Comparison of ENCODE assay signal across 16 mouse cellular contexts in genomic region chr11:79580660-79581059, GRCm38 (mm10). TPM values are rescaled to one million over a fixed set of nuclear protein-coding genes. Genes with fewer than 3 reads are reported as not detected.
DNase-seq lines count a peak whose midpoint lies in the region; ATAC-seq and TF ChIP-seq lines count a peak whose summit lies in the region.
"Had no signal": no experiment of that assay in that cellular context is flagged by ENCODE, and none has a peak within 500 bp of the region (broad histone marks: within the 10 kb centered on the region; RNA-seq: fewer than 3 reads in every experiment).

No protein-coding gene starts in this region.

- H3K9ac ChIP-seq in forebrain, postnatal 0 days, result no peak overlapping the region
- no peak overlapping the region for H3K9ac ChIP-seq in forebrain, embryonic 11.5 days (ENCODE audit: low read length)
- no peak overlapping the region for H3K9ac ChIP-seq in kidney, embryonic 16.5 days (replicated peaks; ENCODE audit: low read length)
- no peak overlapping the region for H3K9ac ChIP-seq in stomach, postnatal 0 days (ENCODE audit: low read length)
- H3K9ac ChIP-seq: embryonic facial prominence, embryonic 12.5 days; forebrain, embryonic 12.5 days; limb, embryonic 12.5 days had no signal

- TF ChIP-seq POLR2A in testis, adult 2 months (IDR thresholded peaks at IDR 0.05; ENCODE audit: control insufficient read depth, low read depth, low read length), result no peak
- TF ChIP-seq POLR2A in thymus, adult 2 months (IDR thresholded peaks at IDR 0.05; ENCODE audit: control insufficient read depth, extremely low read depth, insufficient read depth, low read length, poor library complexity), result no peak

- WGBS in forebrain, postnatal 0 days, result 42% methylated on average over 4 of the region's 4 CpGs
- 54% methylated on average over 4 of the region's 4 CpGs for WGBS in forebrain, embryonic 11.5 days
- WGBS in kidney, embryonic 16.5 days, result 49% methylated on average over 4 of the region's 4 CpGs
- WGBS in stomach, postnatal 0 days, result 64% methylated on average over 4 of the region's 4 CpGs
- WGBS in thymus, adult 2 months, result 90% methylated on average over 4 of the region's 4 CpGs

- H3K27me3 ChIP-seq in forebrain, postnatal 0 days (ENCODE audit: insufficient read depth, low read length), result no peaks in the 10 kb centered on the region
- no peaks in the 10 kb centered on the region for H3K27me3 ChIP-seq in forebrain, embryonic 11.5 days (ENCODE audit: control insufficient read depth, insufficient read depth, low read length)
- H3K27me3 ChIP-seq in kidney, embryonic 16.5 days (ENCODE audit: insufficient read depth, low read length), result no peaks in the 10 kb centered on the region
- H3K27me3 ChIP-seq in testis, adult 2 months (ENCODE audit: control insufficient read depth, insufficient read depth, low read length), result no peaks in the 10 kb centered on the region
- H3K27me3 ChIP-seq in stomach, postnatal 0 days (ENCODE audit: control insufficient read depth, insufficient read depth, low read length), result no peaks in the 10 kb centered on the region
- no peaks in the 10 kb centered on the region for H3K27me3 ChIP-seq in thymus, adult 2 months (ENCODE audit: control insufficient read depth, insufficient read depth, low read length)
- H3K27me3 ChIP-seq: embryonic facial prominence, embryonic 12.5 days; forebrain, embryonic 12.5 days; limb, embryonic 12.5 days had no signal

- ATAC-seq in forebrain, postnatal 0 days, result no peak
- no peak for ATAC-seq in forebrain, embryonic 11.5 days (replicated peaks; ENCODE audit: low FRiP score)
- ATAC-seq in kidney, embryonic 16.5 days (ENCODE audit: low FRiP score, low TSS enrichment), result 0 out of 2 replicates have a peak, but pooled peaks have one; percentile 67
- no peak for ATAC-seq in stomach, postnatal 0 days (ENCODE audit: low FRiP score, low TSS enrichment)
- ATAC-seq: CD4-positive, CD25-positive, alpha-beta regulatory T cell, adult 4 months had no signal

- no peak overlapping the region for H3K4me2 ChIP-seq in forebrain, postnatal 0 days (ENCODE audit: low read depth)
- no peak overlapping the region for H3K4me2 ChIP-seq in forebrain, embryonic 11.5 days (ENCODE audit: low read depth, low read length, severe bottlenecking)
- H3K4me2 ChIP-seq in kidney, embryonic 16.5 days (replicated peaks; ENCODE audit: low read depth, low read length), result no peak overlapping the region
- H3K4me2 ChIP-seq in stomach, postnatal 0 days (replicated peaks; ENCODE audit: low read depth), result no peak overlapping the region
- H3K4me2 ChIP-seq: embryonic facial prominence, embryonic 12.5 days; forebrain, embryonic 12.5 days; limb, embryonic 12.5 days had no signal

- H3K9me3 ChIP-seq in forebrain, postnatal 0 days (ENCODE audit: low read length), result no peaks in the 10 kb centered on the region
- H3K9me3 ChIP-seq in forebrain, embryonic 11.5 days (ENCODE audit: control insufficient read depth, low read length), result no peaks in the 10 kb centered on the region
- no peaks in the 10 kb centered on the region for H3K9me3 ChIP-seq in kidney, embryonic 16.5 days (ENCODE audit: low read length)
- H3K9me3 ChIP-seq in stomach, postnatal 0 days (ENCODE audit: control insufficient read depth, low read length), result no peaks in the 10 kb centered on the region
- H3K9me3 ChIP-seq: embryonic facial prominence, embryonic 12.5 days; forebrain, embryonic 12.5 days; limb, embryonic 12.5 days had no signal

- DNase-seq in forebrain, postnatal 0 days, result no peak
- no peak for DNase-seq in forebrain, embryonic 11.5 days (ENCODE audit: low spot score)
- no peak for DNase-seq in kidney, adult 8-10 months
- DNase-seq in testis, postnatal 14 days (ENCODE audit: low spot score), result no peak
- DNase-seq in stomach, postnatal 0 days (ENCODE audit: low spot score), result no peak
- DNase-seq in thymus, adult 2 months, result no peak
- DNase-seq: layer of hippocampus, adult 9-11 months; lung, adult 2 months; right cerebral cortex, postnatal 14 days; thymus, postnatal 14 days had no signal

- no peak overlapping the region for H3K4me3 ChIP-seq in forebrain, postnatal 0 days (ENCODE audit: low read depth, low read length)
- H3K4me3 ChIP-seq in forebrain, embryonic 11.5 days (ENCODE audit: low read depth, low read length), result no peak overlapping the region
- H3K4me3 ChIP-seq in kidney, embryonic 16.5 days (ENCODE audit: low read length), result no peak overlapping the region
- H3K4me3 ChIP-seq in testis, adult 2 months (ENCODE audit: control insufficient read depth, low read depth, low read length), result no peak overlapping the region
- H3K4me3 ChIP-seq in stomach, postnatal 0 days (ENCODE audit: low read depth, low read length), result no peak overlapping the region
- H3K4me3 ChIP-seq in thymus, adult 2 months (ENCODE audit: control insufficient read depth, insufficient read depth, low read length), result no peak overlapping the region
- H3K4me3 ChIP-seq: embryonic facial prominence, embryonic 12.5 days; forebrain, embryonic 12.5 days; limb, embryonic 12.5 days had no signal

- H3K36me3 ChIP-seq in forebrain, postnatal 0 days (ENCODE audit: insufficient read depth), result peaks cover 9% of the 10 kb centered on the region; the same call in 1 of the 2 replicates
- no peaks in the 10 kb centered on the region for H3K36me3 ChIP-seq in forebrain, embryonic 11.5 days (ENCODE audit: control insufficient read depth, insufficient read depth, low read length)
- peaks cover 10% of the 10 kb centered on the region; the same call in 1 of the 2 replicates for H3K36me3 ChIP-seq in kidney, embryonic 16.5 days (ENCODE audit: insufficient read depth, low read length)
- H3K36me3 ChIP-seq in testis, adult 2 months (ENCODE audit: control insufficient read depth, insufficient read depth, low read length), result no peaks in the 10 kb centered on the region
- H3K36me3 ChIP-seq in stomach, postnatal 0 days (ENCODE audit: control insufficient read depth, insufficient read depth, low read length), result peaks cover 3% of the 10 kb centered on the region
- no peaks in the 10 kb centered on the region for H3K36me3 ChIP-seq in thymus, adult 2 months (ENCODE audit: control insufficient read depth, insufficient read depth, low read length)

- H3K27ac ChIP-seq in forebrain, postnatal 0 days (ENCODE audit: low read depth, low read length), result no peak overlapping the region
- H3K27ac ChIP-seq in forebrain, embryonic 11.5 days (ENCODE audit: low read depth, low read length), result no peak overlapping the region
- H3K27ac ChIP-seq in kidney, embryonic 16.5 days (ENCODE audit: low read length), result no peak overlapping the region
- H3K27ac ChIP-seq in testis, adult 2 months (ENCODE audit: control insufficient read depth, insufficient read depth, low read depth, low read length), result no peak overlapping the region
- H3K27ac ChIP-seq in stomach, postnatal 0 days (replicated peaks), result no peak overlapping the region
- H3K27ac ChIP-seq in thymus, adult 2 months (ENCODE audit: control insufficient read depth, insufficient read depth, low read length), result no peak overlapping the region
- H3K27ac ChIP-seq: embryonic facial prominence, embryonic 12.5 days; forebrain, embryonic 12.5 days; limb, embryonic 12.5 days had no signal

- TF ChIP-seq EP300 in stomach, postnatal 0 days (optimal IDR thresholded peaks at IDR 0.05), result no peak

- H3K4me1 ChIP-seq in forebrain, postnatal 0 days (ENCODE audit: insufficient read depth), result no peaks in the 10 kb centered on the region
- H3K4me1 ChIP-seq in forebrain, embryonic 11.5 days (replicated peaks; ENCODE audit: control insufficient read depth, insufficient read depth, low read length), result no peaks in the 10 kb centered on the region
- H3K4me1 ChIP-seq in kidney, embryonic 16.5 days (ENCODE audit: insufficient read depth, low read length), result peaks cover 5% of the 10 kb centered on the region; the same call in 1 of the 2 replicates
- H3K4me1 ChIP-seq in testis, adult 2 months (ENCODE audit: control insufficient read depth, insufficient read depth, low read length), result no peaks in the 10 kb centered on the region
- H3K4me1 ChIP-seq in stomach, postnatal 0 days (replicated peaks; ENCODE audit: control insufficient read depth, insufficient read depth), result no peaks in the 10 kb centered on the region
- no peaks in the 10 kb centered on the region for H3K4me1 ChIP-seq in thymus, adult 2 months (replicated peaks; ENCODE audit: control insufficient read depth, insufficient read depth, low read length)
- H3K4me1 ChIP-seq: forebrain, embryonic 12.5 days had no signal

- peak; percentile 20; the same call in 1 of the 2 replicates for TF ChIP-seq CTCF in forebrain, postnatal 0 days (IDR thresholded peaks at IDR 0.05; ENCODE audit: low read depth)
- peak; percentile 14; the same call in 1 of the 2 replicates for TF ChIP-seq CTCF in testis, adult 2 months (IDR thresholded peaks at IDR 0.05; ENCODE audit: control insufficient read depth, insufficient read depth, insufficient replicate concordance, low read depth, low read length)
- TF ChIP-seq CTCF in stomach, postnatal 0 days (IDR thresholded peaks at IDR 0.05; ENCODE audit: low read depth), result peak; percentile 48
- TF ChIP-seq CTCF in thymus, adult 2 months (IDR thresholded peaks at IDR 0.05; ENCODE audit: borderline replicate concordance, control insufficient read depth, extremely low read depth, insufficient read depth, low read length, poor library complexity), result no peak

RNA-seq across cellular contexts. Expression of gene Rab11fip4, which starts 10.4 kb away (rescaled TPM):
- total RNA-seq in forebrain, postnatal 0 days (2014; rRNA removed), result 80.9 and 86.2 TPM in 2 replicates
- polyA plus RNA-seq in forebrain, postnatal 0 days (2015; fragmentation: Nextera tagmentation; extraction: Ambion mirVana), result 18.7 and 21.7 TPM in 2 replicates
- polyA plus RNA-seq in forebrain, embryonic 11.5 days (2014; fragmentation: Nextera tagmentation; extraction: Ambion mirVana), result 16.0 and 16.8 TPM in 2 replicates
- polyA plus RNA-seq in kidney, embryonic 16.5 days (2015; fragmentation: Nextera tagmentation; extraction: Ambion mirVana), result 11.0 and 11.4 TPM in 2 replicates
- polyA plus RNA-seq in testis, adult 2 months (2012; rRNA removed), result 12.1 and 13.6 TPM in 2 replicates
- 0.98 and 1.7 TPM in 2 replicates for polyA plus RNA-seq in stomach, postnatal 0 days (2015; fragmentation: Nextera tagmentation; extraction: Ambion mirVana)
- 36.8 and 40.9 TPM in 2 replicates for polyA plus RNA-seq in thymus, adult 2 months (2012; rRNA removed)

RNA-seq across cellular contexts. Expression of gene Evi2a, which starts 50.3 kb away (rescaled TPM):
- total RNA-seq in forebrain, postnatal 0 days (2014; rRNA removed), result 2.5 and 2.8 TPM in 2 replicates
- polyA plus RNA-seq in forebrain, postnatal 0 days (2015; fragmentation: Nextera tagmentation; extraction: Ambion mirVana), result 2.5 and 4.6 TPM in 2 replicates
- 2.2 and 3.2 TPM in 2 replicates for polyA plus RNA-seq in forebrain, embryonic 11.5 days (2014; fragmentation: Nextera tagmentation; extraction: Ambion mirVana)
- polyA plus RNA-seq in kidney, embryonic 16.5 days (2015; fragmentation: Nextera tagmentation; extraction: Ambion mirVana), result 2.3 and 4.0 TPM in 2 replicates
- polyA plus RNA-seq in testis, adult 2 months (2012; rRNA removed), result 0.71 and 0.94 TPM in 2 replicates
- 3.0 and 4.5 TPM in 2 replicates for polyA plus RNA-seq in stomach, postnatal 0 days (2015; fragmentation: Nextera tagmentation; extraction: Ambion mirVana)
- 12.8 and 16.9 TPM in 2 replicates for polyA plus RNA-seq in thymus, adult 2 months (2012; rRNA removed)

RNA-seq across cellular contexts. Expression of gene Evi2, which starts 50.3 kb away (rescaled TPM):
- not detected in 2 replicates for total RNA-seq in forebrain, postnatal 0 days (2014; rRNA removed)
- polyA plus RNA-seq in forebrain, postnatal 0 days (2015; fragmentation: Nextera tagmentation; extraction: Ambion mirVana), result 0.05 TPM in 1 of 2 replicates, not detected in the other
- polyA plus RNA-seq in forebrain, embryonic 11.5 days (2014; fragmentation: Nextera tagmentation; extraction: Ambion mirVana), result 0.72 and 1.3 TPM in 2 replicates
- polyA plus RNA-seq in kidney, embryonic 16.5 days (2015; fragmentation: Nextera tagmentation; extraction: Ambion mirVana), result 0.51 and 0.56 TPM in 2 replicates
- not detected in 2 replicates for polyA plus RNA-seq in testis, adult 2 months (2012; rRNA removed)
- 0.05 and 0.28 TPM in 2 replicates for polyA plus RNA-seq in stomach, postnatal 0 days (2015; fragmentation: Nextera tagmentation; extraction: Ambion mirVana)
- polyA plus RNA-seq in thymus, adult 2 months (2012; rRNA removed), result 3.5 and 3.6 TPM in 2 replicates

RNA-seq across cellular contexts. Expression of gene Evi2b, which starts 57.1 kb away (rescaled TPM):
- 0.23 and 0.24 TPM in 2 replicates for total RNA-seq in forebrain, postnatal 0 days (2014; rRNA removed)
- 0.38 and 0.40 TPM in 2 replicates for polyA plus RNA-seq in forebrain, postnatal 0 days (2015; fragmentation: Nextera tagmentation; extraction: Ambion mirVana)
- polyA plus RNA-seq in forebrain, embryonic 11.5 days (2014; fragmentation: Nextera tagmentation; extraction: Ambion mirVana), result 0.21 and 0.57 TPM in 2 replicates
- polyA plus RNA-seq in kidney, embryonic 16.5 days (2015; fragmentation: Nextera tagmentation; extraction: Ambion mirVana), result 0.50 and 0.60 TPM in 2 replicates
- polyA plus RNA-seq in testis, adult 2 months (2012; rRNA removed), result 0.06 and 0.23 TPM in 2 replicates
- polyA plus RNA-seq in stomach, postnatal 0 days (2015; fragmentation: Nextera tagmentation; extraction: Ambion mirVana), result 0.27 and 0.53 TPM in 2 replicates
- 77.3 and 95.6 TPM in 2 replicates for polyA plus RNA-seq in thymus, adult 2 months (2012; rRNA removed)
- polyA plus RNA-seq: embryonic facial prominence, embryonic 12.5 days; forebrain, embryonic 12.5 days had no signal
